Comparison of ENCODE assay signal across 9 mouse cellular contexts in genomic region chr2:113449924-113450323, GRCm38 (mm10).
DNase-seq lines count a peak whose midpoint lies in the region; ATAC-seq and TF ChIP-seq lines count a peak whose summit lies in the region.
"Had no signal": no experiment of that assay in that cellular context is flagged by ENCODE, and none has a peak within 500 bp of the region (broad histone marks: within the 10 kb centered on the region; RNA-seq: fewer than 3 reads in every experiment).

No protein-coding gene starts in this region.

- H3K36me3 ChIP-seq in heart, postnatal 0 days (replicated peaks; ENCODE audit: control insufficient read depth, insufficient read depth, low read length) = no peaks in the 10 kb centered on the region
- no peaks in the 10 kb centered on the region for H3K36me3 ChIP-seq in hindbrain, postnatal 0 days (ENCODE audit: insufficient read depth, low read length)
- H3K36me3 ChIP-seq: hindbrain, embryonic 10.5 days had no signal

- 0 out of 2 replicates have a peak, but pooled peaks have one; percentile 24 for ATAC-seq in heart, postnatal 0 days (ENCODE audit: insufficient read depth, low read depth)
- no peak for ATAC-seq in hindbrain, postnatal 0 days

- intact Hi-C loops in heart, postnatal 14 days (cut with DNase I) = no loop called here

- 0 out of 2 replicates have a peak, but pooled peaks cover 8% of the 10 kb centered on the region for H3K4me1 ChIP-seq in heart, postnatal 0 days (ENCODE audit: control insufficient read depth, insufficient read depth)
- H3K4me1 ChIP-seq in hindbrain, postnatal 0 days (ENCODE audit: insufficient read depth, low read length) = no peaks in the 10 kb centered on the region

- no peaks in the 10 kb centered on the region for H3K27me3 ChIP-seq in heart, postnatal 0 days (ENCODE audit: control insufficient read depth, insufficient read depth, low read length)
- no peaks in the 10 kb centered on the region for H3K27me3 ChIP-seq in hindbrain, postnatal 0 days (ENCODE audit: insufficient read depth, low read length)

- H3K9me3 ChIP-seq in heart, postnatal 0 days (replicated peaks; ENCODE audit: control insufficient read depth, low read length) = no peaks in the 10 kb centered on the region
- H3K9me3 ChIP-seq in hindbrain, postnatal 0 days (ENCODE audit: low read length) = no peaks in the 10 kb centered on the region
- H3K9me3 ChIP-seq: hindbrain, embryonic 10.5 days had no signal

- TF ChIP-seq CTCF in heart, postnatal 0 days (IDR thresholded peaks at IDR 0.05; ENCODE audit: low read depth) = no peak
- no peak for TF ChIP-seq CTCF in hindbrain, postnatal 0 days (IDR thresholded peaks at IDR 0.05; ENCODE audit: low read depth)

- no peak overlapping the region for H3K27ac ChIP-seq in heart, postnatal 0 days (ENCODE audit: low read depth)
- H3K27ac ChIP-seq in hindbrain, postnatal 0 days = no peak overlapping the region
- H3K27ac ChIP-seq: hindbrain, embryonic 10.5 days had no signal

- DNase-seq in heart, adult 8-10 months (ENCODE audit: low spot score) = peak; percentile 24
- no peak for DNase-seq in heart, postnatal 14 days
- DNase-seq in 3134 (ENCODE audit: extremely low read depth, insufficient read length, low spot score) (peak; percentile 68), NIH3T3 (ENCODE audit: low read depth) (peak; percentile 85)
- DNase-seq in heart, postnatal 0 days (ENCODE audit: low spot score) = peak; percentile 29
- no peak for DNase-seq in hindbrain, postnatal 0 days (ENCODE audit: low spot score)
- no peak for DNase-seq in cerebellum, adult 8-10 months
- DNase-seq: right cerebral cortex, postnatal 25 days had no signal

- no peak overlapping the region for H3K4me3 ChIP-seq in heart, postnatal 0 days (ENCODE audit: low read depth, low read length)
- no peak overlapping the region for H3K4me3 ChIP-seq in hindbrain, postnatal 0 days (ENCODE audit: low read length)
- H3K4me3 ChIP-seq: hindbrain, embryonic 10.5 days had no signal

- TF ChIP-seq EP300 in heart, postnatal 0 days (IDR thresholded peaks at IDR 0.05; ENCODE audit: low read depth) = no peak

- no peak overlapping the region for H3K9ac ChIP-seq in heart, postnatal 0 days (replicated peaks; ENCODE audit: low read depth, low read length)
- H3K9ac ChIP-seq in hindbrain, postnatal 0 days (replicated peaks; ENCODE audit: low read length) = no peak overlapping the region

- no peak overlapping the region for H3K4me2 ChIP-seq in heart, postnatal 0 days (ENCODE audit: low read depth, low read length)
- H3K4me2 ChIP-seq in hindbrain, postnatal 0 days (ENCODE audit: low read depth, low read length) = no peak overlapping the region

- WGBS in heart, postnatal 0 days = 27% methylated on average over 3 of the region's 3 CpGs
- 76% methylated on average over 3 of the region's 3 CpGs for WGBS in hindbrain, postnatal 0 days

Comparison
In these comparisons a context has a peak if more than half of its experiments do, and no peak if none do; other contexts are left out.
1. DNase-seq: peak in heart, adult 8-10 months (single experiment), 3134 (single experiment), NIH3T3 (single experiment) and heart, postnatal 0 days (single experiment); none in heart, postnatal 14 days (0 of 2), hindbrain, postnatal 0 days (single experiment) and cerebellum, adult 8-10 months (single experiment).